Mouse (Mus musculus) lung, embryonic 14.5 days (tissue): ENCODE measurements at regions not wholly inside any gene's neighbourhood (a gene's known extent, or its start where the extent isn't known, plus 50 kb on each side); places are given as distances from the start of the nearest gene placed in this dataset.
A peak's percentile ranks its signal among the peaks of the same experiment; 100 is the strongest.
"Not testable (repeated sequence)": the region's sequence is repeated elsewhere in the genome, so short reads cannot be mapped to it uniquely, and the experiment has no call there.

Experiments
- ATAC-seq: fragments of 200-750 bp; cut with Nextera tagmentation; 2 replicates; pipeline ENCODE4 v1.8.0; 2017; ENCODE audit warnings: mild to moderate bottlenecking, moderate TSS enrichment, moderate library complexity; ENCODE audit not compliant: insufficient read depth
- DNase-seq: peaks from one replicate; pipeline ENCODE4 v3.0.0-alpha.2; 2015
- H3K27ac ChIP-seq: fragments of 300-500 bp; sonication (generic); 2 replicates; pipeline ENCODE4 v1.5.1; 2014; ENCODE audit warnings: low read depth, mild to moderate bottlenecking, moderate library complexity
- H3K27me3 ChIP-seq: fragments of 300-500 bp; sonication (generic); 2 replicates; pipeline ENCODE4 v1.6.1; 2014; ENCODE audit warnings: low read length, control low read depth; ENCODE audit not compliant: insufficient read depth
- H3K36me3 ChIP-seq: fragments of 300-500 bp; sonication (generic); 2 replicates; pipeline ENCODE4 v1.6.1; 2014; ENCODE audit warnings: control low read depth; ENCODE audit not compliant: insufficient read depth
- H3K4me1 ChIP-seq: fragments of 300-500 bp; sonication (generic); 2 replicates; pipeline ENCODE4 v1.6.1; 2014; ENCODE audit warnings: antibody characterized with exemption, control low read depth; ENCODE audit not compliant: insufficient read depth
- H3K4me2 ChIP-seq: fragments of 300-500 bp; sonication (generic); 2 replicates; pipeline ENCODE4 v1.6.1; 2014; ENCODE audit warnings: mild to moderate bottlenecking
- H3K4me3 ChIP-seq: fragments of 300-500 bp; sonication (generic); 2 replicates; pipeline ENCODE4 v1.5.1; 2014; ENCODE audit warnings: low read depth, low read length
- H3K9ac ChIP-seq: fragments of 300-500 bp; sonication (generic); 2 replicates; pipeline ENCODE4 v1.6.1; 2014
- H3K9me3 ChIP-seq: fragments of 300-500 bp; sonication (generic); 2 replicates; pipeline ENCODE4 v1.6.1; 2016; ENCODE audit warnings: low read depth, low read length, control low read depth
- CTCF ChIP-seq: IDR thresholded peaks from 2 replicates; pipeline ENCODE4 v1.5.1; 2016; ENCODE audit warnings: antibody characterized with exemption, low read depth
- WGBS: fragments of 180-500 bp; shearing (Covaris S2); extraction: QIAGEN DNeasy Blood & Tissue Kit; methylation state at CpG from one replicate; pipeline ENCODE4 v1.1.7; 2014; 5-methylcytosine and 5-hydroxymethylcytosine counted together

GRCm38 (mm10) chr3:69669541-69669940 is 52.2 kb upstream of the Nmd3 start:
- ATAC-seq (no peak), DNase-seq (no peak)
- TF ChIP-seq CTCF: no peak
- Histone ChIP-seq H3K36me3 (no peaks in the 10 kb centered on the region), H3K4me2 (no peak overlapping the region), H3K27ac (no peak overlapping the region), H3K9ac (no peak overlapping the region), H3K4me1 (no peaks in the 10 kb centered on the region), H3K9me3 (no peaks in the 10 kb centered on the region), H3K27me3 (no peaks in the 10 kb centered on the region), H3K4me3 (no peak overlapping the region)
- 77% methylated on average over 10 of the region's 10 CpGs for WGBS

- no peak for TF ChIP-seq CTCF
- Histone ChIP-seq H3K9ac (no peak overlapping the region), H3K4me3 (no peak overlapping the region), H3K36me3 (no peaks in the 10 kb centered on the region), H3K9me3 (no peaks in the 10 kb centered on the region), H3K4me1 (no peaks in the 10 kb centered on the region), H3K4me2 (no peak overlapping the region), H3K27me3 (no peaks in the 10 kb centered on the region), H3K27ac (no peak overlapping the region)
- WGBS: 80% methylated on average over 7 of the region's 7 CpGs
- no peak for DNase-seq
- no peak for ATAC-seq
Observed at GRCm38 (mm10) chr3:69667820-69668219, 54.0 kb upstream of the Nmd3 start.

GRCm38 (mm10) chr3:69667359-69667758 is 54.4 kb upstream of the Nmd3 start:
- TF ChIP-seq CTCF: no peak
- no peak for ATAC-seq
- 73% methylated on average over 3 of the region's 3 CpGs for WGBS

GRCm38 (mm10) chr3:69664277-69664676 is 57.5 kb upstream of the Nmd3 start:
- Histone ChIP-seq H3K4me3 (no peak overlapping the region), H3K36me3 (no peaks in the 10 kb centered on the region), H3K9me3 (no peaks in the 10 kb centered on the region), H3K27me3 (no peaks in the 10 kb centered on the region), H3K27ac (no peak overlapping the region), H3K9ac (no peak overlapping the region), H3K4me1 (no peaks in the 10 kb centered on the region), H3K4me2 (no peak overlapping the region)
- ATAC-seq (no peak), DNase-seq (no peak)
- 25% methylated on average over 4 of the region's 4 CpGs for WGBS
- TF ChIP-seq CTCF: no peak

More at GRCm38 (mm10) chr3:69667359-69667758, 54.4 kb upstream of the Nmd3 start:
- Histone ChIP-seq H3K36me3 (no peaks in the 10 kb centered on the region), H3K9me3 (no peaks in the 10 kb centered on the region), H3K4me3 (no peak overlapping the region), H3K27me3 (no peaks in the 10 kb centered on the region), H3K4me1 (no peaks in the 10 kb centered on the region), H3K9ac (no peak overlapping the region), H3K4me2 (no peak overlapping the region), H3K27ac (no peak overlapping the region)
- no peak for DNase-seq

GRCm38 (mm10) chr3:69658185-69658584 is 59.4 kb upstream of the B3galnt1 start:
- H3K36me3 ChIP-seq: no peaks in the 10 kb centered on the region
- ATAC-seq: no peak
- H3K4me3 ChIP-seq: no peak overlapping the region
- DNase-seq: no peak
- H3K4me2 ChIP-seq: no peak overlapping the region
- H3K27ac ChIP-seq: no peak overlapping the region
- no peaks in the 10 kb centered on the region; the same call in 1 of the 2 replicates for H3K4me1 ChIP-seq
- no peaks in the 10 kb centered on the region for H3K9me3 ChIP-seq
- no peak overlapping the region for H3K9ac ChIP-seq
- TF ChIP-seq CTCF: no peak
- WGBS: 61% methylated on average over 2 of the region's 2 CpGs
- H3K27me3 ChIP-seq: no peaks in the 10 kb centered on the region

GRCm38 (mm10) chr3:69657570-69657969 is 58.8 kb upstream of the B3galnt1 start:
- H3K9ac ChIP-seq: no peak overlapping the region
- DNase-seq (no peak), ATAC-seq (no peak)
- H3K9me3 ChIP-seq: no peaks in the 10 kb centered on the region
- TF ChIP-seq CTCF: no peak
- no peak overlapping the region for H3K4me2 ChIP-seq
- no peak overlapping the region for H3K4me3 ChIP-seq
- no peak overlapping the region for H3K27ac ChIP-seq
- no peaks in the 10 kb centered on the region for H3K36me3 ChIP-seq
- H3K27me3 ChIP-seq: no peaks in the 10 kb centered on the region
- no peaks in the 10 kb centered on the region; the same call in 1 of the 2 replicates for H3K4me1 ChIP-seq

- H3K27me3 ChIP-seq, H3K4me3 ChIP-seq, H3K4me1 ChIP-seq, H3K9ac ChIP-seq, H3K27ac ChIP-seq, H3K9me3 ChIP-seq, ATAC-seq, H3K4me2 ChIP-seq, H3K36me3 ChIP-seq: not testable (repeated sequence)
- WGBS: 32% methylated on average over 10 of the region's 10 CpGs
- peak; percentile 52 for DNase-seq
Observed at GRCm38 (mm10) chr3:69655651-69656050, 56.9 kb upstream of the B3galnt1 start.

- no peaks in the 10 kb centered on the region for H3K9me3 ChIP-seq
- no peaks in the 10 kb centered on the region for H3K36me3 ChIP-seq
- no peaks in the 10 kb centered on the region for H3K27me3 ChIP-seq
- no peaks in the 10 kb centered on the region; the same call in 1 of the 2 replicates for H3K4me1 ChIP-seq
- ATAC-seq (no peak), DNase-seq (peak; percentile 39)
- WGBS: 10% methylated on average over 2 of the region's 2 CpGs
- TF ChIP-seq CTCF: no peak
- no peak overlapping the region for H3K4me2 ChIP-seq
- no peak overlapping the region for H3K27ac ChIP-seq
- no peak overlapping the region for H3K9ac ChIP-seq
- no peak overlapping the region for H3K4me3 ChIP-seq
Observed at GRCm38 (mm10) chr3:69655001-69655400, 56.2 kb upstream of the B3galnt1 start.

GRCm38 (mm10) chr3:69653361-69653760 is 54.6 kb upstream of the B3galnt1 start:
- H3K9ac ChIP-seq, ATAC-seq, H3K9me3 ChIP-seq: not testable (repeated sequence)

More at GRCm38 (mm10) chr3:69653361-69653760, 54.6 kb upstream of the B3galnt1 start:
- H3K4me2 ChIP-seq, H3K27me3 ChIP-seq, H3K36me3 ChIP-seq, H3K4me3 ChIP-seq, H3K4me1 ChIP-seq, H3K27ac ChIP-seq, DNase-seq: not testable (repeated sequence)
- WGBS: 25% methylated on average over 8 of the region's 8 CpGs
